Mouse (Mus musculus): ENCODE measurements around the gene Ddx46. TPM values are rescaled to one million over a fixed set of nuclear protein-coding genes. Genes with fewer than 3 reads are reported as not detected.

The Ddx46 gene
- 41.5 and 45.6 TPM in 2 replicates for polyA plus RNA-seq (2016; fragmentation: Nextera tagmentation; extraction: Ambion mirVana)

- Histone ChIP-seq H3K9me3 (replicated peaks) (no peaks in the 10 kb centered on the region), H3K27me3 (ENCODE audit: low read depth, poor library complexity, severe bottlenecking) (no peaks in the 10 kb centered on the region), H3K27ac (peak within 1 kb of the TSS; percentile 90), H3K4me3 (peak within 1 kb of the TSS; percentile 100), H3K4me1 (peaks cover 20% of the 10 kb centered on the region), H3K36me3 (peaks cover 73% of the 10 kb centered on the region)
- WGBS, result 7% methylated on average over 30 of the region's 30 CpGs
- DNase-seq (ENCODE audit: low spot score), result peak; percentile 96
Measured at GRCm38 (mm10) chr13:55634639-55635127, at the start of gene Ddx46. Gene Ddx46 (plus strand): TSS chr13:55635027.

DNA sequence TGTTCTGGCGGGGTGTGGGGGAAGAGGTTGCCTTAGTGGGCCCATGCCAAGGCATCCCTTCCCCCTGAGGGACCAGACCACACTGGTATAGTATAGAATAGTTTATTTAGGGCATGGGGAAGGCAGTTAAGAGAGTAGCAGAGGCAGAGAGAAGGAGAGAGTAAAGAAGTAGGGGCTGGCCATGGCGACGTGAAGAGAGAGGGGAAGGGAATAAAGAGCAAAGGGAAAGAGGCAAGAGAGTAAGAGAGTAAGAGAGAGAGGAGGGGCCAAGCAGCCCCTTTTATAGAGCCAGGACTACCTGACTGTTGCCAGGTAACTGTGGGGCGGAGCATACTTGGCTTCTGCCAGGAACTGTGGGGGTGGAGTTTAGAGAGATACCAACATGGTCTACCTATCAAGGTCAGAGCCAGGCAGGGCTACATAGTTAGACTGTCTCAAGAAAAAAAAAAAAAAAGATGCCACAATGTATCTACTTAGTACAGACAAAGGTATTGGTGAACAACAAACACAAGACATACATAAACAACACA lies 42.8 kb upstream of the Ddx46 start:
- H3K36me3 ChIP-seq, result peaks cover 28% of the 10 kb centered on the region
- WGBS, result 80% methylated on average over 4 of the region's 4 CpGs
- no peaks in the 10 kb centered on the region for H3K27me3 ChIP-seq (ENCODE audit: low read depth, poor library complexity, severe bottlenecking)
- H3K9me3 ChIP-seq (replicated peaks), result no peaks in the 10 kb centered on the region
- DNase-seq (ENCODE audit: low spot score), result no peak
- H3K27ac ChIP-seq, result 0 out of 2 replicates have a peak overlapping the region, but pooled peaks have one; percentile 83
- H3K4me3 ChIP-seq, result peak overlapping the region; percentile 72
- H3K4me1 ChIP-seq, result peaks cover 12% of the 10 kb centered on the region

- peaks cover 35% of the 10 kb centered on the region for H3K36me3 ChIP-seq
- 5% methylated on average over 29 of the region's 29 CpGs for WGBS
- peaks cover 12% of the 10 kb centered on the region for H3K4me1 ChIP-seq
- peak; percentile 99 for DNase-seq (ENCODE audit: low spot score)
- no peaks in the 10 kb centered on the region for H3K9me3 ChIP-seq (replicated peaks)
- H3K27me3 ChIP-seq (ENCODE audit: low read depth, poor library complexity, severe bottlenecking), result no peaks in the 10 kb centered on the region
- peak overlapping the region; percentile 72 for H3K4me3 ChIP-seq
- peak overlapping the region; percentile 83 for H3K27ac ChIP-seq
Measured at GRCm38 (mm10) chr13:55592512-55593253, 42.1 kb upstream of the Ddx46 start.

GRCm38 (mm10) chr13:55593254-55593747 lies 41.5 kb upstream of the Ddx46 start:
- under 1% methylated on average over 31 of the region's 31 CpGs for WGBS
- Histone ChIP-seq H3K36me3 (peaks cover 41% of the 10 kb centered on the region), H3K9me3 (replicated peaks) (no peaks in the 10 kb centered on the region), H3K4me1 (peaks cover 12% of the 10 kb centered on the region), H3K27ac (peak overlapping the region; percentile 83), H3K4me3 (peak overlapping the region; percentile 72), H3K27me3 (ENCODE audit: low read depth, poor library complexity, severe bottlenecking) (no peaks in the 10 kb centered on the region)
- no peak for DNase-seq (ENCODE audit: low spot score)

- no peak for DNase-seq (ENCODE audit: low spot score)
- H3K36me3 ChIP-seq, result peaks cover 44% of the 10 kb centered on the region
- H3K9me3 ChIP-seq (replicated peaks), result no peaks in the 10 kb centered on the region
- no peak overlapping the region for H3K4me3 ChIP-seq
- no peak overlapping the region for H3K27ac ChIP-seq
- H3K27me3 ChIP-seq (ENCODE audit: low read depth, poor library complexity, severe bottlenecking), result no peaks in the 10 kb centered on the region
- WGBS, result 96% methylated on average over 12 of the region's 12 CpGs
- peaks cover 19% of the 10 kb centered on the region for H3K4me1 ChIP-seq
Measured at GRCm38 (mm10) chr13:55595375-55595774, 39.5 kb upstream of the Ddx46 start.

DNA sequence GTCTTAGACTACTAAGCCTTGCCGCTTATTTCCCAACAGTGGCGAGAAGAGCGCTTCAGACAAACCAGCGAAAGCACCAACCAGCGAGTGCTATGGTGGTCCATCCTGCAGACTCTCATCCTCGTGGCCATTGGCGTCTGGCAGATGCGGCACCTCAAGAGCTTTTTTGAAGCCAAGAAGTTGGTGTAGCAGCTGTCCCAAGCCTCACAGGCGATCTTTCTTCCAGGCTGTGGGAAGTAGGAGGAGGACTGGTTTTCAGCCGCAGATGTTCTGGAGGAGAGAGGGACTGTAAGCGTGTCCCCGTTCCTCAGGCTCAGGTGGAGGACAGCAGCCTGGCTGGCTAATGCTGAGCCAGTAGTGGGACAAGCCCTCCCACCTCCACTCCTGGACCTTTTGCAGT lies 38.0 kb upstream of the Ddx46 start:
- WGBS, result 94% methylated on average over 12 of the region's 12 CpGs
- no peak overlapping the region for H3K27ac ChIP-seq
- no peak overlapping the region for H3K4me3 ChIP-seq
- H3K9me3 ChIP-seq (replicated peaks), result no peaks in the 10 kb centered on the region
- H3K4me1 ChIP-seq, result peaks cover 26% of the 10 kb centered on the region
- no peak for DNase-seq (ENCODE audit: low spot score)
- no peaks in the 10 kb centered on the region for H3K27me3 ChIP-seq (ENCODE audit: low read depth, poor library complexity, severe bottlenecking)
- H3K36me3 ChIP-seq, result peaks cover 44% of the 10 kb centered on the region

DNA sequence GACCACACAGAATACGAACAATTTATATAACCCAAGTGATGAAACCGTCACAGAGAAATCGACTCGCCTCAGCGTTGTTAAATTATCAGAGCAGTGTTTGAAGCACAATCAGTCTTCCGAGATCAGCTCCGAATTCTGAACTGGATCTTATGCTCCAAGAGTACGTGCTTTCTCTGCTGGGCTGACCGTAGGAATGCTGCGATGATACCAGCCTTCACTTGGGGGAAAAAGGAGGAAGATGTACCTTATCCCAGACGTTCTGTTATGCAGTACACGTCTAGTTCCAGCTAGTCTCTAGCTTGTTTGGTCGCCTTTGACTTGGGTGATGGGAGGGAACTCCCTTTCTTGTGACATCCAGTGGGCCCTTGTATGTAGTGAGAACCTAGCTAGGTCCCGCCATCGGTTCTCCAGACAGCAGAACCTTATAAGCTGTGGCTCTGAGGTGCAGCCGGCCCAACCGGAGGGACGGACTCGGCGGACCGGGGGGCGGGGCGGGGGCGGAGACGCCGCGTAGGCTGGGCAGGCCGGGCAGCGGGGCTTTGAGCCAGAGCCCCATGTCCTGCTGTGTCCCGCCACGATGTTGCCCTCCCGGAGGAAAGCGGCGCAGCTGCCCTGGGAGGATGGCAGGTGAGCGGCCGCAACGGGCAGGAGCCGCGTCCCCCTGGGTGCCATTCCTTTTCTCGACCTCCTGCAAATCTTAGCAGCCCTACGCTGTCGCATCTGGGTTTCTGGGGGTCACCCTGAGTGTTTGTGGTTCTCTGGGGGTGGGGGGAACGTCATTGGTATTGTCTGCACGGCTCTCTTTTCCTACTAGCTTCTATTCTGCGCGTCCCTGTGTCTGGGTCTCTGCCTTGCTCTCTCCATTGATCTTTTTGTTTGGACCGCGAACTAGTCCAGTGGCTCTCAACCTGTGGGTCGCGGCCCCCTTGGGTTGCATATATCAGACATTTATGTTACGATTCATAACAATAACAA lies 35.0 kb upstream of the Ddx46 start, which contains the start of gene B4galt7:
Gene B4galt7 (plus strand): TSS at position 331 of the 975 bp plus-strand sequence.
- peaks cover 14% of the 10 kb centered on the region for H3K4me1 ChIP-seq
- peak within 1 kb of the TSS; percentile 80 for H3K27ac ChIP-seq
- no peaks in the 10 kb centered on the region for H3K9me3 ChIP-seq (replicated peaks)
- H3K36me3 ChIP-seq, result peaks cover 53% of the 10 kb centered on the region
- DNase-seq (ENCODE audit: low spot score), result peak; percentile 90
- peak within 1 kb of the TSS; percentile 82 for H3K4me3 ChIP-seq
- 10% methylated on average over 51 of the region's 51 CpGs for WGBS
- no peaks in the 10 kb centered on the region for H3K27me3 ChIP-seq (ENCODE audit: low read depth, poor library complexity, severe bottlenecking)

DNA sequence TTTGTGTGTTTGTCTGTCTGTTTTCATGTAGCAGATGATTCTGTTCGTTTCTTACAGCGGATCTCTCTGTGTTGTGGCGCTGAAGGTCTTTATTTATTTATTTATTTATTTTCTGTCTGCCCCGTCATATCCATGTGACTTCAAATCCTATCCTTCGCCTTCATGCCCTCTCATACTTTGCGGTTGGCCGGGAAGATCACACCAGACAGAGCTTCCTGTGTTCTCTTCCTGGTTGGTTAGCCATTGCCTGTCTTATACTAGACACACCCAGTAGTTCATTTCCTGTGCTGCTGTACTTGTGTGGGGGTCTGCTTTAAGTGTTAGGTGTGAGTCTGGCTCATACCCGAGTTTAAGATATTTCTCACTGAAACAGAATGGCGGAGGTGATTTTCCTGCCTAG lies 34.2 kb upstream of the Ddx46 start:
- Histone ChIP-seq H3K4me3 (peak overlapping the region; percentile 82), H3K4me1 (peaks cover 14% of the 10 kb centered on the region), H3K27ac (0 out of 2 replicates have a peak overlapping the region, but pooled peaks have one; percentile 80), H3K36me3 (peaks cover 51% of the 10 kb centered on the region), H3K9me3 (replicated peaks) (no peaks in the 10 kb centered on the region), H3K27me3 (ENCODE audit: low read depth, poor library complexity, severe bottlenecking) (no peaks in the 10 kb centered on the region)
- WGBS, result 30% methylated on average over 9 of the region's 9 CpGs
- DNase-seq (ENCODE audit: low spot score), result no peak

DNA sequence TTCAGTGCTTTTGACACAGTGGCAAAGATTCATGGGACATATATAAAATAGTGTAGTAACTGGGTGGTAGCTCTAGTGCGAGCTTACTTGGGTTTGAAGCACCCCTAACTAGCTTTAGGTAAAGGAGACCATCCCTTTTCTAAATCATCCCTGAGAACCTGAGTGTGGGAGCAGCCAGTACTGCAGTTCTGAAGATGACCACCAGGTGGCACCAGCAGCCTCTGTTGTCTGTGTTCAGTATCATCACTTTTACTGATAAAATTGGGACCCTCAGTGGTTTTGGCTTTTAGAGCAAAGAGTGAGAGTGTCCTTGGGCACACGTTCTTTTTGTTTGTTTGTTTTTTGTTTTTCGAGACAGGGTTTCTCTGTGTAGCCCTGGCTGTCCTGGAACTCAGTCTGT lies 33.2 kb upstream of the Ddx46 start:
- peaks cover 50% of the 10 kb centered on the region for H3K36me3 ChIP-seq
- peaks cover 14% of the 10 kb centered on the region for H3K4me1 ChIP-seq
- H3K4me3 ChIP-seq, result no peak overlapping the region
- H3K9me3 ChIP-seq (replicated peaks), result no peaks in the 10 kb centered on the region
- no peak overlapping the region for H3K27ac ChIP-seq
- 9% methylated on average over 3 of the region's 3 CpGs for WGBS
- no peaks in the 10 kb centered on the region for H3K27me3 ChIP-seq (ENCODE audit: low read depth, poor library complexity, severe bottlenecking)
- DNase-seq (ENCODE audit: low spot score), result peak; percentile 90

GRCm38 (mm10) chr13:55604606-55605005 lies 30.2 kb upstream of the Ddx46 start:
- Histone ChIP-seq H3K4me3 (no peak overlapping the region), H3K36me3 (peaks cover 61% of the 10 kb centered on the region), H3K4me1 (peaks cover 13% of the 10 kb centered on the region), H3K9me3 (replicated peaks) (no peaks in the 10 kb centered on the region), H3K27me3 (ENCODE audit: low read depth, poor library complexity, severe bottlenecking) (no peaks in the 10 kb centered on the region), H3K27ac (no peak overlapping the region)
- no peak for DNase-seq (ENCODE audit: low spot score)
- 90% methylated on average over 3 of the region's 3 CpGs for WGBS

DNA sequence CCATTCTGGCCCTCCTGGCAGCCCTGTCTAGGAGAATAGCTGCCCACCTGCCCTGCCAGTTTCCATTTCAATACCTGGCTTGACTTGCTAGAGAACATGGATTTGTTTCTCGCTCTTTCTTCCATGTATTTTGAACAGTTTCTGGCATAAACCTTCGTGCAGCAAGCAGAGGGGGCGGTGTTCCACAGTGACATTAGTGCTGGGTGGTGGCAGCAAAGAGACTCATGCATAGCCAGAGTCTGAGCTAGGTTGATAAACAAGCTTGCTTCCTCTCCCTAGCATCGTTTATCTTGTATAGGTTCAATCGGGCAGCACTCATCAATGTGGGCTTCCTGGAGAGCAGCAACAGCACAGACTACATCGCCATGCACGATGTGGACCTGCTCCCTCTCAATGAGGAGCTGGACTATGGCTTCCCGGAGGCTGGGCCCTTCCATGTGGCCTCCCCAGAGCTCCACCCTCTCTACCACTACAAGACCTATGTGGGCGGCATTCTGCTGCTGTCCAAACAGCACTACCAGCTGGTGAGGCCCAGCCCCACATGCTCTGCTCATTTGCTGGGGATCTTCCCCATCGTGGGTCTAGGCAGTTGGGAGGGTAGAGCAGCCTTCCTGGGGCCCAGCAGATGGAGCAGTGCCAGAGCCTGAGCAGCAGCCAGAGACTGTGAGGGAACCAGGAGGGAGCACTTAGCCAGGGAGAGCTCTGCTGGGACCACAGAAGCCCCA lies 27.8 kb upstream of the Ddx46 start:
- 81% methylated on average over 10 of the region's 10 CpGs for WGBS
- Histone ChIP-seq H3K4me1 (peaks cover 10% of the 10 kb centered on the region), H3K27me3 (ENCODE audit: low read depth, poor library complexity, severe bottlenecking) (no peaks in the 10 kb centered on the region), H3K27ac (no peak overlapping the region), H3K36me3 (peaks cover 76% of the 10 kb centered on the region), H3K9me3 (replicated peaks) (no peaks in the 10 kb centered on the region), H3K4me3 (no peak overlapping the region)
- DNase-seq (ENCODE audit: low spot score), result no peak

DNA sequence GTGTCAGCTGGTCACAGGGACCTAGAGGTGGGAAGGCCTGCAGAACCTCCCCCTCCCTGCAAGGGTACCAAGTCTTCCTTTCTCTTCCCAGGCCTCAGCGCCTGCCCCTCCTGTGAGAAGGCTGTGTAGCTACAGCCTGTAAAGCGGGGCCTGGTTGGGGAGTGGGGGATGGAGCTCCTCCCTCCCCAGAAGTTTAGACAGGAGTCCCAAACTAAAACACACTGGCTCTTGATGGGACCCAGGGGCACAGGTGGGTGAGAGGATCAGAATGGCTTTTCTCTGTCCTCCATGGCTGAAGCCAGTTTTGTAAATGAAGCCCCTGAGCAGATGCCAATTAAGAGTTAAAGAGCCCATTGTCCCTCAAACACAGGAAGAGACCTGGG lies 27.2 kb upstream of the Ddx46 start:
- Histone ChIP-seq H3K4me3 (no peak overlapping the region), H3K36me3 (peaks cover 76% of the 10 kb centered on the region), H3K9me3 (replicated peaks) (no peaks in the 10 kb centered on the region), H3K27ac (no peak overlapping the region), H3K27me3 (ENCODE audit: low read depth, poor library complexity, severe bottlenecking) (no peaks in the 10 kb centered on the region), H3K4me1 (peaks cover 13% of the 10 kb centered on the region)
- no peak for DNase-seq (ENCODE audit: low spot score)
- WGBS, result 66% methylated on average over 2 of the region's 2 CpGs
